Mouse (Mus musculus) heart, postnatal 25 days (tissue): ENCODE measurements around the gene Amdhd2. TPM values are rescaled to one million over a fixed set of nuclear protein-coding genes. Genes with fewer than 3 reads are reported as not detected.
"Not testable (repeated sequence)": the region's sequence is repeated elsewhere in the genome, so short reads cannot be mapped to it uniquely, and the experiment has no call there.

ENCODE experiments used
- DNase-seq: peaks from one replicate; pipeline ENCODE4 v3.0.0; 2022; ENCODE audit warnings: low spot score
- intact Hi-C: fragments of 180-260 bp; cut with DNase I; formaldehyde crosslinking; loops from one replicate; pipeline ENCODE4 v1.15.1; 2025
- total RNA-seq, 2 experiments: library from RNA; stranded (reverse); gene quantifications; 2 replicates each; pipeline ENCODE4 v1.2.3; 2021

Gene Amdhd2
- total RNA-seq, 2 experiments from 2014 or later, result 9.1 to 9.6 TPM

DNA sequence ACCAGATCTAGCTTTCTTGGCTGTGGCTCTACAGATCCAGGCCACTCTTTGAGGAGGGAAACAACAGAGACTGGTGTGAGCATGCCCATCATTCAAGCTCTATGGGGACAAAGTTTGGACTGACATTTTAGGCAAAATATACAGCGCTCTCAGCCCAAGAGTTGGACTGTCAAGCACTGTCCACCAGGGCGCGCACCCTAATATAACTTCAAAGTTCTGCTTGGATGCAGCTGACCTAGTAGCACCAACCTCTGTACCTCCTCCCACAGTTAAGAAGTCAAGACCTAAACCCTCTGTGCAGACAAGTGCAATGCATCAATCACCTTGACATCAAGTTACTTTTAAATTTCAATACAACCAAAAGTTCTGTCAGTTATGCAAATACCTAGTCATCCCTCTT is 32.0 kb downstream of the Amdhd2 start:
- intact Hi-C loops, result no loop called here
- DNase-seq, result no peak

GRCm38 (mm10) chr17:24129246-24129645 is 34.3 kb downstream of the Amdhd2 start:
- intact Hi-C loops, DNase-seq: not testable (repeated sequence)

- DNase-seq, result no peak
- intact Hi-C loops, result no loop called here
Measured at GRCm38 (mm10) chr17:24127592-24127991, 36.0 kb downstream of the Amdhd2 start.

DNA sequence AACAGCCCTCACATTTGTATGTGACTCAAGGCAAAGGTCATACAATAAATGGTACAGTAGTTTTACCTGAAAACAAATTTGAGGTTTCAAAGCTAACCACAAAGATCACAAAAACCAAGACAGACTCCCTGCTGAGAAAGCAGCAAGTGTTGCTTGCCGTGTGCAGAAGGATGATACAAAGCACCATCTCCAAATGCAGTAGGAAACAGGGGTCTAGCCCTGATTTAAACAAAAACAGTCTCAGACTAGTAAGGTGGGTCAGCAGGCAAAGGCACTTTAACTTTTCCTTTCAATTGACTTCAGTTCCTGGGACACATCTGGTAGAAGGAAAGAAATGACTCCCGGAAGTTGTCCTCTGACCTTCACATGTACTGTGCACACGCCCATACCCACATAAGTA is 36.8 kb downstream of the Amdhd2 start:
- intact Hi-C loops, result no loop called here
- DNase-seq, result no peak

DNA sequence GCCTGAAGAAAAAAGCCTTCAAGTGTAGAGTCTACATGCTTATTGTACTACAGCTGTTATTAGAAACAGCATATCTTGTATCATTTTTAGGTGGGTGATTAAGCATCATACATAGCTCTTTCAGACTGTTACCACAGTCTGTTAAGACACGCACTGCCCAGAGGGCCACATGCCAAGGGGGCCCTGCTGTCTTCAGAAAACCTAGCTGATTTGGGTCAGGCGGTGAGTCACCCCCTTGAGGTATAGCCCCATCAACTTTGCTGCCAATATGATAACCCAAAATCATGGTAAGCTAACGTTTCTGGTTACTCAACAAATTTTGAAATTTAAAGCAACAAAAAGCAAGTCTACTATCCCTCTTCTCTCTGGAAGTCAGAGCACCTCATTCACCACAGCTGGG is 44.1 kb downstream of the Amdhd2 start:
- intact Hi-C loops, result no loop called here
- no peak for DNase-seq

DNA sequence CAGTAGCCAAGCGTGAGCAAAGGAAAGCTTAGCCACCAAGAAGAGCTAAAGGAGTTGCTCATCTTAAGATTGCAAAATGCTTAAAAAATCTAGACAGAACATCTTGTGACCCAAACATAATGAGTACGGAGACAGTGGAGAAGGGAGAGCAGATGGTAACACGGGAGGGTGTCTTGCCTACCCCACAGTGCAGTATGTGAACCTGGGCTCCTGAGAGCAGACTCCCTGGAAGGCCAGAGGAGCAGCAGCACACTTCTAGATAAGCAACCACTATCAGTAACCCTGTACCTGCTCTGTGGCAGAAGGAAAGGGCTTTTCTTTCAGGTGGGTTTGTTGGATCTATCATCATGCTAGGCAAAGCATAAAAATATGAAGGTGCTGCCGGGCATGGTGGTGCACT is 50.5 kb downstream of the Amdhd2 start:
- intact Hi-C loops, result no loop called here
- no peak for DNase-seq

DNA sequence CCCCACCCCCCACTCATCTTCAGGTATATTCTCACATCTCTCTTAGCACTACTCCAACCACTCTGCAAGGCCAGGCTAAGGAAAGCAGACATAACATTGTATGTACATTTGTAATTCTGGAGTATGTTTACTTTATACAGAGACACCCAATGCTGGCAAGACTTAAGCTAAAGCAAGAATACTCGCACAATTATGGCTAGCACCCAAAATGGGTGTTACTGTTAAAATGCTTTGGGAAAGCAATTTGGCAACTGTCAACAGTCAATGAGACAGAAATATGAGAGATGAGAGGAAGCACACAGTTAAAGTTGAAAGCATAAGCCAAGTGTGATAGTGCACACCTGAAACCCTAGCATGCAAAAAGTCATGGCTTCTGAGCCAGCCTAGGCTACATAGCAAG is 52.3 kb downstream of the Amdhd2 start:
- intact Hi-C loops, result no loop called here
- DNase-seq, result no peak

DNA sequence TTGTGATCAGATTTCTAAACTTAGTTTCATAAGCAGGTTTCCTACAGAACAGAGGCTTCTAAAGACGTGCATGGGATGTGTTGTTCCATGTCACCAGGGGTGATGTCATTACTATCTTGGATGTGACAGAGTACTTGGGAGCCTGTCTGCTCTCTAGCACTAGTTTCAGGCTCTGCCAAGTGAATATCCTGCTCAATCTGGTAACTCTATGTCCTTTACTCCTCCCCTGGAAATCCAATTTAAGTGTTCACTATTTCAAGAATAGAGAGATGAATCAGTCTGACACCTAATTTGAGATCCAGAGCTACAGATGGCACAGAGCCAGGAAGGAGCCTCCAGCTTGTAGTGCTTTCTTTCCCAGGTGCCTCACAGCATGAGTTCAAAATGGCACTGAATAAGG is 54.7 kb downstream of the Amdhd2 start:
- intact Hi-C loops, result no loop called here
- DNase-seq, result no peak

Other genes with a start within 250 kb of the Amdhd2 start
- not detected for gene Dcpp3, start 246.3 kb downstream of the Amdhd2 start, total RNA-seq
- gene Sbp, start 222.1 kb downstream of the Amdhd2 start, total RNA-seq, result not detected
- not detected for gene Sbpl, start 208.5 kb downstream of the Amdhd2 start, total RNA-seq
- gene Prss30, start 183.2 kb downstream of the Amdhd2 start, total RNA-seq, result not detected
- gene Prss22, start 165.7 kb downstream of the Amdhd2 start, total RNA-seq, result not detected
- gene Prss27, start 125.6 kb downstream of the Amdhd2 start, total RNA-seq, result not detected
- 10 to 100 TPM; 10.2 to 11.2 TPM for gene Kctd5, start 90.3 kb downstream of the Amdhd2 start, total RNA-seq
- gene Pdpk1, start 12.8 kb downstream of the Amdhd2 start, total RNA-seq, result 10 to 100 TPM; 45.0 to 46.1 TPM
- 100 to 1,000 TPM; 225 to 246 TPM for gene Atp6v0c, start 5.9 kb upstream of the Amdhd2 start, total RNA-seq
- 1 to 10 TPM; 8.3 to 9.4 TPM for gene Tbc1d24, start 41.8 kb upstream of the Amdhd2 start, total RNA-seq
- gene Ntn3, start 45.8 kb upstream of the Amdhd2 start, total RNA-seq, result under 1 TPM; 0.64 to 0.73 TPM
- gene Tedc2, start 57.1 kb upstream of the Amdhd2 start, total RNA-seq, result 1 to 10 TPM; 1.7 to 2.2 TPM
- gene Ccnf, start 87.7 kb upstream of the Amdhd2 start, total RNA-seq, result 1 to 10 TPM; 1.1 to 1.2 TPM
- not detected for gene Abca17, start 187.3 kb upstream of the Amdhd2 start, total RNA-seq
- gene Abca3, start 188.2 kb upstream of the Amdhd2 start, total RNA-seq, result 10 to 100 TPM; 12.8 to 13.1 TPM